Mouse (Mus musculus) heart, embryonic 14.5 days (tissue): ENCODE results near the gene Rph3a. TPM values are rescaled to one million over a fixed set of nuclear protein-coding genes. Genes with fewer than 3 reads are reported as not detected.
"Not testable (repeated sequence)": the region's sequence is repeated elsewhere in the genome, so short reads cannot be mapped to it uniquely, and the experiment has no call there.

Source experiments
- ATAC-seq: fragments of 200-750 bp; cut with Nextera tagmentation; 2 replicates; pipeline ENCODE4 v1.8.0; 2017; ENCODE audit warnings: low read depth, moderate TSS enrichment; ENCODE audit not compliant: insufficient number of reproducible peaks, insufficient read depth, low FRiP score
- H3K27ac ChIP-seq, 2 experiments: fragments of 200-500 bp in 1 of 2; fragments of 300-500 bp in 1 of 2; sonication (generic) in 1 of 2; replicated peaks in 1 of 2; 2 replicates each; pipeline ENCODE4 v1.5.1; 2012 to 2014; ENCODE audit warnings: low read depth in 2 of 2, low read length in 2 of 2, control low read depth in 1 of 2, mild to moderate bottlenecking in 1 of 2, mixed read lengths in 1 of 2; ENCODE audit not compliant: control insufficient read depth in 1 of 2, insufficient read depth in 1 of 2
- H3K27me3 ChIP-seq: fragments of 300-500 bp; sonication (generic); 2 replicates; pipeline ENCODE4 v1.6.1; 2014; ENCODE audit warnings: mild to moderate bottlenecking, low read length, control low read depth; ENCODE audit not compliant: control insufficient read depth, insufficient read depth
- H3K36me3 ChIP-seq: fragments of 300-500 bp; sonication (generic); 2 replicates; pipeline ENCODE4 v1.6.1; 2014; ENCODE audit warnings: mild to moderate bottlenecking, control low read depth, low read length, mixed read lengths; ENCODE audit not compliant: control insufficient read depth, insufficient read depth
- H3K4me1 ChIP-seq, 2 experiments: fragments of 200-500 bp in 1 of 2; fragments of 300-500 bp in 1 of 2; sonication (generic) in 1 of 2; 2 replicates each; pipeline ENCODE4 v1.6.1; 2012 to 2014; ENCODE audit warnings: low read length in 2 of 2, control low read depth in 1 of 2, mixed read lengths in 1 of 2; ENCODE audit not compliant: control insufficient read depth in 2 of 2, insufficient read depth in 2 of 2
- H3K4me2 ChIP-seq: fragments of 300-500 bp; sonication (generic); 2 replicates; pipeline ENCODE4 v1.6.1; 2014; ENCODE audit warnings: mild to moderate bottlenecking, low read length
- H3K4me3 ChIP-seq, 2 experiments: fragments of 200-500 bp in 1 of 2; fragments of 300-500 bp in 1 of 2; sonication (generic) in 1 of 2; 2 replicates each; pipeline ENCODE4 v1.5.1; 2012 to 2014; ENCODE audit warnings: low read length in 2 of 2, mild to moderate bottlenecking in 2 of 2, control low read depth in 1 of 2, low read depth in 1 of 2, moderate library complexity in 1 of 2; ENCODE audit not compliant: control insufficient read depth in 1 of 2, insufficient read depth in 1 of 2
- H3K9ac ChIP-seq: fragments of 300-500 bp; sonication (generic); 2 replicates; pipeline ENCODE4 v1.6.1; 2014; ENCODE audit warnings: mild to moderate bottlenecking, low read length
- H3K9me3 ChIP-seq: fragments of 300-500 bp; sonication (generic); 2 replicates; pipeline ENCODE4 v1.6.1; 2016; ENCODE audit warnings: low read length, control low read depth; ENCODE audit not compliant: control insufficient read depth
- WGBS: fragments of 180-500 bp; shearing (Covaris S2); extraction: QIAGEN DNeasy Blood & Tissue Kit; methylation state at CpG from one replicate; pipeline ENCODE4 v1.1.7; 2014; 5-methylcytosine and 5-hydroxymethylcytosine counted together
- polyA plus RNA-seq: library from polyadenylated mRNA; unstranded; fragments of >200 nt; fragmentation: Nextera tagmentation; extraction: Ambion mirVana; gene quantifications from 2 replicates; pipeline ENCODE4 v1.2.1, GENCODE M21; 2014

Rph3a gene
- polyA plus RNA-seq, 1 experiment from 2014 or later: not detected

DNA sequence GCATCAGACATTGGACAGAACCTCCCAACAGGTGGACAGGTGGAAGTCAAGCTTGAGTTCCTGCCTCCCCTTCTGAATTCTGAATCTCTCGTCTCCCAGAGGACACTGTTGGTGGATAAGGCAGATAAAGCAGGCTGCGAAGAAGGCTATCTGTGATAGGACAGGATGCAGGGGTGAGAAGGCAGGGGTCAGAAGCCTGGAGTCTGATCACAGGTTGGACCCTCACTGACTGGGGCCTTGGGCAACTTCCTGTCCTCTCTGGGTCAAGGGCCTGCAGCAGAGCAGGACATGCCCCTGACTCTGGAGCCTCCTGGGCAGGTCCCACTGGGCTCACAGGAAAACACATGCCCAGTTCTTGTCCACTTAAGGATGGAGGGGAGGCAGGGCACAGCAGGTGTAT lies 83.6 kb downstream of the Rph3a start:
- H3K27ac ChIP-seq, H3K4me2 ChIP-seq, H3K4me1 ChIP-seq, H3K9ac ChIP-seq, H3K36me3 ChIP-seq, ATAC-seq, H3K27me3 ChIP-seq, H3K9me3 ChIP-seq, H3K4me3 ChIP-seq: not testable (repeated sequence)
- 25% methylated on average over 2 of the region's 2 CpGs for WGBS

DNA sequence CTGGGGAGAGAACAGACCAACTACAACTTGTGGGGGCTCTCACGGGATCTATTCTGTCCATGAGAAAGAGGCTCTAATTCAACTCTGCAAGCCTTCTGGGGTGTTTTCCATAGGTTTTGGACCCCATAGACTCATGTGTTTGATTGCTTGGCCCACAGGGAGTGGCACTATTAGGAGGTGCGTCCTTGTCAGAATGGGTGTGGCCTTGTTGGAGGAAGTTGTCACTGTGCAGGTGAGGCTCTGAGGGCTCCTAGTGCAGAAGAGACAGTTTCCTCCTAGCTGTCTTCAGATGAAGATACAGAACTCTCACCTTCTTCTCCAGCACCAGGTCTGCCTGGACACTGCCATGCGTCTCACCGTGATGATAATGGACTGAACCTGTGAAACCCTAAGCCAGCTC lies 85.4 kb downstream of the Rph3a start:
- not testable (repeated sequence) for H3K9me3 ChIP-seq, H3K4me1 ChIP-seq, H3K9ac ChIP-seq, ATAC-seq, H3K4me3 ChIP-seq, H3K36me3 ChIP-seq, H3K27me3 ChIP-seq, H3K4me2 ChIP-seq, H3K27ac ChIP-seq
- 73% methylated on average over 4 of the region's 4 CpGs for WGBS

DNA sequence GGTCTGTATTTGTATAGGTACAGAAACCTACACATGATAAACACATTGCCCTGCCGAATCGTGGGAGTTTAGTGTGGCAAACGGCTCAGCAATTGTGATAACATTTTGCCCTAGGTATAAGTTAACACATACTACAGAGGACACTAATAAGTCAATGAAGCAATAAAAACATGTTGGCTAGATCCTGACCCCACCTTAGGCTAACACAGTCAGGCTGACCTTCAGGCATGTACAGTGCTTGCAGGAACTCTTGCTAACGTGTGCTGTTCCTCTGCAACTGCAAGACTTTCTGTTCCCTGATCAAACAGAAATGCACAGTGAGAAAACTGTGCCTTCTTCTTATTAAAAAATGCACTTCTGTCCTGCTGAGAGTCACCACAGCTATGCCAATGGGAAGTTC lies 85.9 kb downstream of the Rph3a start:
- H3K4me2 ChIP-seq: no peak overlapping the region
- no peak for ATAC-seq
- WGBS: 63% methylated on average over 4 of the region's 4 CpGs
- no peak overlapping the region for H3K27ac ChIP-seq
- no peak overlapping the region for H3K4me3 ChIP-seq
- no peaks in the 10 kb centered on the region for H3K27me3 ChIP-seq
- no peaks in the 10 kb centered on the region for H3K4me1 ChIP-seq
- no peaks in the 10 kb centered on the region for H3K9me3 ChIP-seq
- H3K36me3 ChIP-seq: no peaks in the 10 kb centered on the region
- H3K9ac ChIP-seq: no peak overlapping the region

DNA sequence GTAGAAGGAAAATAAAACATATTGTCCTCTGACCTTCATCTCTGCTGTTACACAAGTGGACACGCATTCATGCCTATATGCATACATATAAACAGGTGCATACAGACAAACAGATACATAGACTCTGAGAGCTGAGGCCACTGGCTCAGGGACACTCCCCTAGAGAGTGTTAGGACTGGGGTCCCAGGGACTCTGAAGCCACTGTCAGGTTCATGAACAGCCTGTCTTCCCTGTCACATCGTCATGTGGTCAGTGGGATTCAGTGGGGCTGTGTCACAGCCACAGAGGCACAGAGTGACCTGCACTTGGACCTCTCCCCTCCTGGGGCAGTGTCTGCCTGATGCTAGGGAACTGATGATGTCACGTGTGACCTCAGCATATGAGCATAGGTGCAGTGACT lies 89.6 kb downstream of the Rph3a start:
- H3K4me2 ChIP-seq: no peak overlapping the region
- no peaks in the 10 kb centered on the region for H3K4me1 ChIP-seq
- WGBS: 73% methylated on average over 3 of the region's 3 CpGs
- no peaks in the 10 kb centered on the region for H3K9me3 ChIP-seq
- H3K4me3 ChIP-seq: no peak overlapping the region
- ATAC-seq: no peak
- H3K36me3 ChIP-seq: no peaks in the 10 kb centered on the region
- H3K9ac ChIP-seq: no peak overlapping the region
- H3K27ac ChIP-seq: no peak overlapping the region
- no peaks in the 10 kb centered on the region for H3K27me3 ChIP-seq

DNA sequence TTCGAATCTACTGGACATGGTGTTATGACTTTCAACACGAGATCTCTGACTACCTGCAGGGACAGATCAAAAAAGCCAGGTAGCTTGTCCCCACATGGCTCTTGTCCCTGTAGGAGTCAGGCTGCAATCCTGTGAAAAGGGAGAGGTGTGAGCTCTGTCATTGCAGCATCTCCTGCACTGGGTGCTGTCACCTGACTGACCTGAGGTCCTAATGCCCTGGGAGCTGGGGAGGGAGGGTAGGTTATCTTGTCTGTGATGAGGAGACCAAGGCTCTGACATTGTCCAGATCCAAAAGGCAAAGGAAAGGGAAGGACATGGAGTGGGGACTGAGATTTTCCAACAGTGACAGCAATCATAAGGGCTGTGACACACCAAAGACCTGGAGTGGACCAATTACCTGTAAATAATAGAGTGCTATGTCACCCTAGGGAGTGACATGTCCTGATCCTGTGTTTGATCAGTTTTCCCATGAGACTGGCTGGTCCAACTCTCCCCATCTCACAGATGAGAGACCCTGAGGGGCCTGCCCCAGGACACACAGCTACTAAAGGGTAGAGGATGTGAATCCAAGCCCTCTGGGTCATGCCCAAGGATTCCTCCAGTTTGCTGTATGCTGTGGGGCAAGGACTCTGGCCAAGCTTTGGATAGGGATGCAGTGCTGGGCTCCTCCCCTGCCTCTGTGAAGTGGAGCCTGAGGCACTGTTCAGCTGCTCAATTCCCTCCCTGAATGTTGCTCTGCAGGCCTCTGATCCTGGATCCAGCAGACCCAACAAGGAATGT lies 90.5 kb downstream of the Rph3a start:
- not testable (repeated sequence) for H3K9me3 ChIP-seq, H3K27ac ChIP-seq, H3K4me2 ChIP-seq, H3K4me3 ChIP-seq, ATAC-seq, H3K9ac ChIP-seq, H3K36me3 ChIP-seq, H3K27me3 ChIP-seq, H3K4me1 ChIP-seq
- WGBS: 52% methylated on average over 2 of the region's 2 CpGs

DNA sequence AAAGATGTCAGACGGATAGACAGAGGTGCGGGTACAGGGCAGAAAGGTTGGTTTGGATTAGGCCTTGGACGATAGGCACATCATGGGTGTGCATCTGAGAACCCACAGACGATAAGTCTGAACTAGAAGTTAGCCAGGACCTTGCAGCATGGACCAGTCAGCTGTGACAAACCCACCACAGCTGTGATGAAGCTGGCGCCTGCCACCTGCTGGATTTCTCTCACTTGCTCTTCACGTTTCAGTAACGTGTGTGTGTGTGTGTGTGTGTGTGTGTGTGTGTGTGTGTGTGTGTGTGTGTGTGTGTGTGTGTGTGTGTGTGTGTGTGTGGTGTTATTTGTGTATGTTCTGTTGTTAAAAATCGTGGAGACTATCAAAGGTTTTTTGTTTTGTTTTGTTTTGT lies 95.7 kb downstream of the Rph3a start, which contains the start of gene Oas1d:
Gene Oas1d, plus strand, starts transcription at position 333 of the 400 bp plus-strand sequence.
- H3K27ac ChIP-seq, H3K27me3 ChIP-seq, ATAC-seq, H3K4me2 ChIP-seq, H3K4me3 ChIP-seq, H3K36me3 ChIP-seq, H3K4me1 ChIP-seq, H3K9me3 ChIP-seq, H3K9ac ChIP-seq: not testable (repeated sequence)
- 39% methylated on average over 8 of the region's 8 CpGs for whole genome bisulfite sequencing

DNA sequence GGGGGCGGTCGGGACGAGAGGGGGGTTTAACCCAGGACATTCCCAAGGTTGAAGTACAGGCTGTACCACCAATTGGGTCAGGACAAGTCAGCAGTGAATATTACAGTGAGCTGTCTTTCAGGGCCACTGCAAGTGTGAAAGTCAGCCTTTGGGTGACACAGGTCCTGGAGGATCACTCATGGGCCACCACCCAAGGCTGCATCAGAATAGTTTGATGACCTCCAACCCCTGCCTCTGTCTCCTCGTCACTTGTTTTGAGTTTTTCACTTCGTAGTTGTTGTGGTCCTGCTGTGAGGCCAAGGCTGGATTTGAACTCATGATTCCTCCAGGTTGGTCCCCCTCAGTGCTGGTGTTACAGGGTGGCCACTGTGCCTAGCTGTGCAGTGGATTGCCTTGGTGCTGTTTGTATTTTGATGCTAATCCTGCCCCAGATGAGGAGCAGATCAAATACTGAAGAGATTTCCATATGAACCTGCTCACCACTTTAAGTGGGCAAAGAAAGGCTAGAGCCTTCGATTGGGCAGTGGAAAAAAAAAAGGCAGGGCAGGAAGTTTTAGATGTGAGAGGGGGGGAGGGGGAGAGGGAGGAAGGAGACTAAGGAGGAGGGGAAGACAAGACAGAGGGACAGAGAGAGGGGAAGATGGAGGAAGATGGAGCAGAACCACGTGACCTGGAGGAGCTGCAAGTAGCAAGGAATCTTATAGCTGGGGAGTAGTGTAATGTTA lies 101.5 kb downstream of the Rph3a start:
- Histone ChIP-seq H3K27me3 (no peaks in the 10 kb centered on the region), H3K27ac (no peak overlapping the region), H3K9me3 (no peaks in the 10 kb centered on the region), H3K4me3 (no peak overlapping the region), H3K36me3 (no peaks in the 10 kb centered on the region), H3K9ac (no peak overlapping the region), H3K4me2 (no peak overlapping the region), H3K4me1 (no peaks in the 10 kb centered on the region)
- ATAC-seq: no peak
- WGBS: 52% methylated on average over 7 of the region's 7 CpGs
